Mouse (Mus musculus) hematopoietic stem cell, adult 5-6 weeks (primary cell): ENCODE measurements at regions not wholly inside any gene's neighbourhood (a gene's known extent, or its start where the extent isn't known, plus 50 kb on each side); places are given as distances from the start of the nearest gene placed in this dataset.
A peak's percentile ranks its signal among the peaks of the same experiment; 100 is the strongest.
"Not testable (repeated sequence)": the region's sequence is repeated elsewhere in the genome, so short reads cannot be mapped to it uniquely, and the experiment has no call there.

Experiments used
- ATAC-seq, 2 experiments: fragments of 125-278 bp in 1 of 2; replicated peaks in 1 of 2; 2 replicates each; pipeline ENCODE4 v1.8.0; 2016 to 2017; ENCODE audit warnings: inconsistent platforms in 2 of 2, mild to moderate bottlenecking in 2 of 2, moderate number of reproducible peaks in 2 of 2, low read depth in 1 of 2, moderate TSS enrichment in 1 of 2; ENCODE audit not compliant: low FRiP score in 2 of 2, poor library complexity in 2 of 2, severe bottlenecking in 2 of 2, insufficient read depth in 1 of 2, low TSS enrichment in 1 of 2

GRCm38 (mm10) chr14:76759377-76759776 is 202.7 kb upstream of the Serp2 start:
- ATAC-seq, result no peak

GRCm38 (mm10) chr14:76758589-76758988 is 201.9 kb upstream of the Serp2 start:
- no peak for ATAC-seq

GRCm38 (mm10) chr14:76755591-76756376 is 199.1 kb upstream of the Serp2 start:
- ATAC-seq, result no peak

GRCm38 (mm10) chr14:76753734-76754133 is 197.0 kb upstream of the Serp2 start:
- no peak for ATAC-seq

GRCm38 (mm10) chr14:76749178-76749577 is 192.5 kb upstream of the Serp2 start:
- ATAC-seq, result no peak

- ATAC-seq, result peak; percentile 43 to 56; a peak in 2 of 4 replicates
These were observed 192.0 kb upstream of the Serp2 start for GRCm38 (mm10) chr14:76748711-76749110.

GRCm38 (mm10) chr14:76747814-76748213 is 191.1 kb upstream of the Serp2 start:
- no peak for ATAC-seq

- ATAC-seq, result no peak
These were observed 189.6 kb upstream of the Serp2 start for GRCm38 (mm10) chr14:76746282-76746681.

GRCm38 (mm10) chr14:76744674-76745433 is 188.2 kb upstream of the Serp2 start:
- ATAC-seq, result no peak

GRCm38 (mm10) chr14:76742297-76742696 is 185.6 kb upstream of the Serp2 start:
- ATAC-seq, result no peak

GRCm38 (mm10) chr14:76739836-76740597 is 183.3 kb upstream of the Serp2 start:
- peak in 1 of 2 experiments; percentile 30; a peak in 1 of 4 replicates for ATAC-seq

- no peak for ATAC-seq
These were observed 179.3 kb upstream of the Serp2 start for GRCm38 (mm10) chr14:76735997-76736396.

- ATAC-seq, result no peak
These were observed 178.4 kb upstream of the Serp2 start for GRCm38 (mm10) chr14:76735107-76735506.

GRCm38 (mm10) chr14:76733258-76733823 is 176.7 kb upstream of the Serp2 start:
- no peak for ATAC-seq

- no peak for ATAC-seq
These were observed 174.7 kb upstream of the Serp2 start for GRCm38 (mm10) chr14:76731096-76731986.

- no peak for ATAC-seq
These were observed 169.2 kb upstream of the Serp2 start for GRCm38 (mm10) chr14:76725844-76726243.

GRCm38 (mm10) chr14:76725231-76725630 is 168.5 kb upstream of the Serp2 start:
- ATAC-seq, result not testable (repeated sequence)
